In the genomic region with DNA sequence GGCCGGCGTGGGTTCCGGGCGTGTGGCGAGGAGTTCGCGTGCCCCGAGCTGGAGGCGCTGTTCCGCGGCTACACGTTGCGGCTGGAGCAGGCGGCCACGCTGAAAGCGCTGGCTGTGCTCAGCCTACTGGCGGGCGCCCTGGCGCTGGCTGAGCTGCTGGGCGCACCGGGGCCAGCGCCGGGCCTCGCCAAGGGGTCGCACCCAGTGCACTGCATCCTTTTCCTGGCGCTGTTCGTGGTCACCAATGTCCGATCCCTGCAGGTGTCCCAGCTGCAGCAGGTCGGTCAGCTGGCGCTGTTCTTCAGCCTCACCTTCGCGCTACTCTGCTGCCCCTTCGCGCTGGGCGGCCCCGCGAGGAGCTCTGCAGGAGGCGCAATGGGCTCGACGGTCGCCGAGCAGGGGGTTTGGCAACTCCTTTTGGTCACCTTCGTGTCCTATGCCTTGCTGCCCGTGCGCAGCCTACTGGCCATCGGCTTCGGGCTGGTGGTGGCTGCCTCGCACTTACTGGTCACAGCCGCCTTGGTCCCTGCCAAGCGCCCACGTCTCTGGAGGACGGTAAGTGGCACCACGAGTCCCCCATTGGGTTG, we compare ENCODE assay signal across 9 mouse cellular contexts. TPM values are rescaled to one million over a fixed set of nuclear protein-coding genes. Genes with fewer than 3 reads are reported as not detected.
DNase-seq lines count a peak whose midpoint lies in the region; ATAC-seq and TF ChIP-seq lines count a peak whose summit lies in the region.
"Had no signal": no experiment of that assay in that cellular context is flagged by ENCODE, and none has a peak within 500 bp of the region (broad histone marks: within the 10 kb centered on the region; RNA-seq: fewer than 3 reads in every experiment).

No protein-coding gene starts in this region.

- DNase-seq in testis, postnatal 10 days (ENCODE audit: low spot score), result no peak
- peak; percentile 23 to 32 for DNase-seq in heart, postnatal 14 days
- DNase-seq in left cerebral cortex, postnatal 4 days, result peak; percentile 46
- DNase-seq in midbrain, postnatal 0 days (ENCODE audit: low spot score), result peak; percentile 55
- DNase-seq in spleen, postnatal 10 days (ENCODE audit: low spot score in 2 of 2), result no peak

- H3K4me2 ChIP-seq in midbrain, postnatal 0 days (ENCODE audit: low read depth, low read length, poor library complexity, severe bottlenecking), result peak overlapping the region; percentile 93

- peak overlapping the region; percentile 16 for H3K4me3 ChIP-seq in testis, adult 2 months (ENCODE audit: control insufficient read depth, low read depth, low read length)
- peak overlapping the region; percentile 93 for H3K4me3 ChIP-seq in cortical plate, adult 2 months (ENCODE audit: insufficient read depth, low read length)
- peak overlapping the region; percentile 67 for H3K4me3 ChIP-seq in midbrain, postnatal 0 days (ENCODE audit: low read depth, low read length)

- no peak for TF ChIP-seq POLR2A in testis, adult 2 months (IDR thresholded peaks at IDR 0.05; ENCODE audit: control insufficient read depth, low read depth, low read length)
- no peak for TF ChIP-seq POLR2A in cortical plate, adult 2 months (IDR thresholded peaks at IDR 0.05; ENCODE audit: extremely low read depth, insufficient read depth, low read length)

- under 1% methylated on average over 39 of the region's 53 CpGs for WGBS in midbrain, postnatal 0 days

- peak overlapping the region; percentile 63 for H3K9ac ChIP-seq in midbrain, postnatal 0 days (replicated peaks; ENCODE audit: low read length, poor library complexity, severe bottlenecking)

- intact Hi-C loops in heart, postnatal 14 days (cut with DNase I), result no loop called here
- intact Hi-C loops in left cerebral cortex, postnatal 4 days (cut with DNase I), result loop anchor here (10.0 kb wide), 1 partner anchor 179 kb away; no protein-coding TSS in a partner anchor

- peaks cover 11% of the 10 kb centered on the region for H3K4me1 ChIP-seq in testis, adult 2 months (ENCODE audit: control insufficient read depth, insufficient read depth, low read length)
- H3K4me1 ChIP-seq in cortical plate, adult 2 months (ENCODE audit: control insufficient read depth, insufficient read depth, low read length), result peaks cover 10% of the 10 kb centered on the region; the same call in 1 of the 2 replicates
- H3K4me1 ChIP-seq in midbrain, postnatal 0 days (ENCODE audit: insufficient read depth, low read length), result 0 out of 2 replicates have a peak, but pooled peaks cover 6% of the 10 kb centered on the region

- no peaks in the 10 kb centered on the region for H3K36me3 ChIP-seq in testis, adult 2 months (ENCODE audit: control insufficient read depth, insufficient read depth, low read length)
- no peaks in the 10 kb centered on the region for H3K36me3 ChIP-seq in midbrain, postnatal 0 days (ENCODE audit: insufficient read depth, low read length)

- no peak for TF ChIP-seq CTCF in testis, adult 2 months (IDR thresholded peaks at IDR 0.05; ENCODE audit: control insufficient read depth, insufficient read depth, insufficient replicate concordance, low read depth, low read length)
- no peak for TF ChIP-seq CTCF in cortical plate, adult 2 months (IDR thresholded peaks at IDR 0.05; ENCODE audit: extremely low read depth, insufficient read depth, low read length)
- peak; percentile 29 for TF ChIP-seq CTCF in midbrain, postnatal 0 days (IDR thresholded peaks at IDR 0.05)

- no peak overlapping the region for H3K27ac ChIP-seq in testis, adult 2 months (ENCODE audit: control insufficient read depth, insufficient read depth, low read depth, low read length)
- peak overlapping the region; percentile 97 for H3K27ac ChIP-seq in cortical plate, adult 2 months (ENCODE audit: insufficient read depth, low read length)
- peak overlapping the region; percentile 48 for H3K27ac ChIP-seq in midbrain, postnatal 0 days (ENCODE audit: low read depth, low read length)
- H3K27ac ChIP-seq: macrophage had no signal

- no peaks in the 10 kb centered on the region for H3K27me3 ChIP-seq in testis, adult 2 months (ENCODE audit: control insufficient read depth, insufficient read depth, low read length)
- peaks cover 6% of the 10 kb centered on the region; the same call in 1 of the 2 replicates for H3K27me3 ChIP-seq in midbrain, postnatal 0 days (ENCODE audit: insufficient read depth, low read length)

- peak; percentile 58 for ATAC-seq in midbrain, postnatal 0 days (ENCODE audit: low FRiP score)
- no peak for ATAC-seq in inflammation-experienced regulatory T-cells, adult 6 months

- no peaks in the 10 kb centered on the region for H3K9me3 ChIP-seq in midbrain, postnatal 0 days (ENCODE audit: low read length)

RNA-seq across cellular contexts. Expression of gene Adcy1, which starts 0.5 kb away (rescaled TPM):
- 0.47 and 0.61 TPM in 2 replicates for polyA plus RNA-seq in testis, adult 2 months (2012; rRNA removed)
- polyA plus RNA-seq in cortical plate, adult 2 months (2012; rRNA removed), result 181 and 217 TPM in 2 replicates
- 1 to 10 TPM; 1.0 to 1.7 TPM for total RNA-seq in heart, postnatal 14 days (2021)
- 100 to 1,000 TPM; 328 to 375 TPM for total RNA-seq in left cerebral cortex, postnatal 4 days (2021)
- total RNA-seq in midbrain, postnatal 0 days (2014; rRNA removed), result 140 and 142 TPM in 2 replicates
- polyA plus RNA-seq in midbrain, postnatal 0 days (2015; fragmentation: Nextera tagmentation; extraction: Ambion mirVana), result 12.2 and 12.6 TPM in 2 replicates
- under 1 TPM in 1 of 3 experiments, not detected in 2; 0.08 TPM for polyA plus RNA-seq in inflammation-experienced regulatory T-cells, adult 6 months (2017; shearing (Covaris generic))
- polyA plus RNA-seq: macrophage had no signal

Comparison
In these comparisons a context has a peak if more than half of its experiments do, and no peak if none do; other contexts are left out.
1. H3K4me3 ChIP-seq: peak in every context shown above with its lines; median percentile 93 in cortical plate, adult 2 months; 67 in midbrain, postnatal 0 days; 16 in testis, adult 2 months.
2. DNase-seq: peak in heart, postnatal 14 days (2 of 2), left cerebral cortex, postnatal 4 days (single experiment) and midbrain, postnatal 0 days (single experiment); none in testis, postnatal 10 days (single experiment) and spleen, postnatal 10 days (0 of 2).
3. RNA of gene Adcy1, which starts 0.5 kb away (polyA plus RNA-seq): 181 to 217 TPM in cortical plate, adult 2 months; 12.2 to 12.6 TPM in midbrain, postnatal 0 days, 0.47 to 0.61 TPM in testis, adult 2 months and 0.08 TPM in inflammation-experienced regulatory T-cells, adult 6 months; every median in the first group is over 10 times any median in the second.